Mouse (Mus musculus): ENCODE data around the gene Serpina12. TPM values are rescaled to one million over a fixed set of nuclear protein-coding genes. Genes with fewer than 3 reads are reported as not detected.

Gene Serpina12
- not detected in 2 replicates for polyA plus RNA-seq (2014; fragmentation: Nextera tagmentation; extraction: Ambion mirVana)

DNA sequence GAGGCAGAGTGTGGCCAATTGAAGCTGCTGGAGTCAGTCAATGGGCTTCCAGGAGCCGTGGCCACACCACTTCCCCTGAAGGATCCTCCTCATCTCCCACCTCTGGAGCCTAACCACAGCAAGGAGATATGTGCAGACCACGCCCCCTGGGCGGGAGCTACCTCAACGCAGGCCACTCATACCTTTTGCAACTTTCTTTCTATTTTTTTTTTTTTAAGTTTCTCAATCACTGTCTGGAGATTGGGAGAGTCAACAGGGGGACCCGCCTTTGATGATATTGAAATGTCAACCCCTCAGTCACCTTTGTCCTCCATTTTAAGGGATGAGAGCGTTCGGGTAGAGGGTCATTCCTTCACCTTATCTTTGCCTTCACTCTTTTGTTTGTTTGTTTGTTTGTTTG, at the start of gene Serpina12:
TSS of gene Serpina12 (minus strand) at position 101 of the 400 bp plus-strand sequence.
- no peak within 1 kb of the TSS for H3K9ac ChIP-seq (replicated peaks; ENCODE audit: low read length)
- no peak within 1 kb of the TSS for H3K27ac ChIP-seq (replicated peaks; ENCODE audit: low read depth, low read length)
- no peaks in the 10 kb centered on the region for H3K4me1 ChIP-seq (ENCODE audit: control insufficient read depth, insufficient read depth, low read length)
- no peaks in the 10 kb centered on the region for H3K36me3 ChIP-seq (ENCODE audit: control insufficient read depth, insufficient read depth, low read length)
- DNase-seq (no peak), ATAC-seq (ENCODE audit: low FRiP score, low TSS enrichment) (no peak)
- no peaks in the 10 kb centered on the region for H3K27me3 ChIP-seq (ENCODE audit: control insufficient read depth, insufficient read depth, low read length)
- H3K9me3 ChIP-seq (ENCODE audit: control insufficient read depth, low read length) = no peaks in the 10 kb centered on the region
- H3K4me2 ChIP-seq (ENCODE audit: low read length) = no peak within 1 kb of the TSS
- 91% methylated on average over 7 of the region's 7 CpGs for WGBS
- no peak within 1 kb of the TSS for H3K4me3 ChIP-seq (replicated peaks; ENCODE audit: low read depth, low read length)

DNA sequence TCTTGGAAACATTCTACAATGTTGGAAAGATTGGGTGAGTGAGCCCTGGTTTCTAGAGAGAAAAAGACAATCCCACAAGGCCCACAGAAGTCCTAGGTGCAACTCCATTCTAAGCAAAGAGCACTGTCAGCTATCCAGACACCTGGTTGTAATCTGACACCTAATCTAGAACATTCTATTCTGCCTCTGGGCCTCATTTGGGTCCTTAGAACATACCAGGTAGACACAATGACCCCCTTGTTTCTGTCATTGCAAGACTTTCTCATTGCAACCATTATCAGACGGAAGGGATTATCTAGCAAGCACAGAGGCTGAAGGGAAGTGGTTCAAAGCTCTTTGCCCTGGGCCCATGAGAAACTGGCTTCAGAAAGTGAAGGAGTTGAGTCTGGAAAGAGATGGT, 47.1 kb upstream of the Serpina12 start:
- ATAC-seq (ENCODE audit: low FRiP score, low TSS enrichment) (no peak), DNase-seq (no peak)
- Histone ChIP-seq H3K27me3 (ENCODE audit: control insufficient read depth, insufficient read depth, low read length) (no peaks in the 10 kb centered on the region), H3K36me3 (ENCODE audit: control insufficient read depth, insufficient read depth, low read length) (no peaks in the 10 kb centered on the region), H3K4me3 (replicated peaks; ENCODE audit: low read depth, low read length) (no peak overlapping the region), H3K27ac (replicated peaks; ENCODE audit: low read depth, low read length) (no peak overlapping the region), H3K9me3 (ENCODE audit: control insufficient read depth, low read length) (no peaks in the 10 kb centered on the region), H3K9ac (replicated peaks; ENCODE audit: low read length) (no peak overlapping the region), H3K4me1 (ENCODE audit: control insufficient read depth, insufficient read depth, low read length) (no peaks in the 10 kb centered on the region), H3K4me2 (ENCODE audit: low read length) (no peak overlapping the region)
- WGBS = 83% methylated on average over 1 of the region's 1 CpGs

DNA sequence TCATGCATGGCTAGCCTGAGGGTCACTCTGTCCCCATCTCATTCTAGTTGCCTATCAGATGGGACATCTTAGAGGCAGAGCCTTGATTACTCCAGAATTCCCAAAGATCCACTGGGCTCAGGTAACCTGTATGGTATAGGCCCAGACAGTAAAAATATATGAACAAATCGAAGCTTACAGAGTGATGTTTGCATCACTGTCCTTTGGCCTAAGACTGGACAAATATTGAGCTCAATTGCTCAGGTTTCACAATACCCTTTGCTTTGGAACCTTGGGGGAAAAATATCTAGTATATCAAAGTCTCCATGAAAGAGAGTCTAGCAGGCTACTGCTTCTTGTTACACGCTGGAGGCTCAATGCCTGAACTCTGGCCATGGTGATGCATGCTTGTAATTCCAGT, 45.9 kb upstream of the Serpina12 start:
- H3K36me3 ChIP-seq (ENCODE audit: control insufficient read depth, insufficient read depth, low read length) = no peaks in the 10 kb centered on the region
- no peak overlapping the region for H3K4me3 ChIP-seq (replicated peaks; ENCODE audit: low read depth, low read length)
- no peak overlapping the region for H3K27ac ChIP-seq (replicated peaks; ENCODE audit: low read depth, low read length)
- DNase-seq (no peak), ATAC-seq (ENCODE audit: low FRiP score, low TSS enrichment) (no peak)
- H3K9me3 ChIP-seq (ENCODE audit: control insufficient read depth, low read length) = no peaks in the 10 kb centered on the region
- no peaks in the 10 kb centered on the region for H3K27me3 ChIP-seq (ENCODE audit: control insufficient read depth, insufficient read depth, low read length)
- no peaks in the 10 kb centered on the region for H3K4me1 ChIP-seq (ENCODE audit: control insufficient read depth, insufficient read depth, low read length)
- no peak overlapping the region for H3K4me2 ChIP-seq (ENCODE audit: low read length)
- no peak overlapping the region for H3K9ac ChIP-seq (replicated peaks; ENCODE audit: low read length)
- WGBS = 80% methylated on average over 2 of the region's 2 CpGs

DNA sequence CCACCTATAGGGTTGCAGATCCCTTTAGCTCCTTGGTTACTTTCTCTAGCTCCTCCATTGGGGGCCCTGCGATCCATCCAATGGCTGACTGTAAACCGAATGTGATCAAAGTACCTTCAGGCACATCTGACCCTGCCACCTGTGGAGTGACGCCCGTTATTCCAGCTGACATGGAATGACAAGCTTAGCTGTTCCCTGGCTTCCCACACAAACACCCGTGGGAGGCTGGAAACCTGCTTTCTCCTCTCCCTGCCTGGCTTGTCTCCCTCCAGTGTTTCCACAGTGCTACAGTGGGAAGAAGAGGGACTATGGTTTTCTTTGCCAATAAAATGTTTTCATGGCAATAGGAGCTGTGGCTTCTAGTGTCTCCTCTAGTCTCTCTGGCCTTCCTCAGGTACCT, 28.0 kb upstream of the Serpina12 start:
- H3K36me3 ChIP-seq (ENCODE audit: control insufficient read depth, insufficient read depth, low read length) = no peaks in the 10 kb centered on the region
- 65% methylated on average over 5 of the region's 5 CpGs for WGBS
- no peaks in the 10 kb centered on the region for H3K27me3 ChIP-seq (ENCODE audit: control insufficient read depth, insufficient read depth, low read length)
- no peak overlapping the region for H3K9ac ChIP-seq (replicated peaks; ENCODE audit: low read length)
- ATAC-seq (ENCODE audit: low FRiP score, low TSS enrichment) (no peak), DNase-seq (no peak)
- H3K4me1 ChIP-seq (ENCODE audit: control insufficient read depth, insufficient read depth, low read length) = no peaks in the 10 kb centered on the region
- H3K9me3 ChIP-seq (ENCODE audit: control insufficient read depth, low read length) = no peaks in the 10 kb centered on the region
- no peak overlapping the region for H3K4me3 ChIP-seq (replicated peaks; ENCODE audit: low read depth, low read length)
- H3K27ac ChIP-seq (replicated peaks; ENCODE audit: low read depth, low read length) = no peak overlapping the region
- no peak overlapping the region for H3K4me2 ChIP-seq (ENCODE audit: low read length)

DNA sequence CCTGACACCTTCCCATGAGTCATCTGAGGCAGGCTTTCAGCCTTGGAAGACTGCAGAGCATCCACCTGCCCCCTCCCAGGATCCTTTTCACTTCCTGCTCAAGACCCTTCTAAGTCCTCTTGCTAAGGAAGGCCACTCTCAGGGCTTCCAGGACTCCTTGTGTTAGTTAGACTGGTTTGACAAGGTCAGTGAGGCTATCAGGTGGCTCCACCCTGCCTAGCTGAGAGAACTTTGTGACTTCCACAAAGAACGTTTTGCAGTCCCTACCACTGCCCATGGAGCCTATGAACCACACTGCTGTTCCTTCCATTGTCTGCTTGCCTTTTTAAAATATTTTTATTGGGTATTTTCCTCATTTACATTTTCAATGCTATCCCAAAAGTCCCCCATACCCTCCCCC, 27.5 kb upstream of the Serpina12 start:
- Histone ChIP-seq H3K9ac (replicated peaks; ENCODE audit: low read length) (no peak overlapping the region), H3K9me3 (ENCODE audit: control insufficient read depth, low read length) (no peaks in the 10 kb centered on the region), H3K4me3 (replicated peaks; ENCODE audit: low read depth, low read length) (no peak overlapping the region), H3K36me3 (ENCODE audit: control insufficient read depth, insufficient read depth, low read length) (no peaks in the 10 kb centered on the region), H3K4me2 (ENCODE audit: low read length) (no peak overlapping the region), H3K27ac (replicated peaks; ENCODE audit: low read depth, low read length) (no peak overlapping the region), H3K4me1 (ENCODE audit: control insufficient read depth, insufficient read depth, low read length) (no peaks in the 10 kb centered on the region), H3K27me3 (ENCODE audit: control insufficient read depth, insufficient read depth, low read length) (no peaks in the 10 kb centered on the region)
- no peak for ATAC-seq (ENCODE audit: low FRiP score, low TSS enrichment)
- no peak for DNase-seq
- WGBS = 65% methylated on average over 1 of the region's 1 CpGs

DNA sequence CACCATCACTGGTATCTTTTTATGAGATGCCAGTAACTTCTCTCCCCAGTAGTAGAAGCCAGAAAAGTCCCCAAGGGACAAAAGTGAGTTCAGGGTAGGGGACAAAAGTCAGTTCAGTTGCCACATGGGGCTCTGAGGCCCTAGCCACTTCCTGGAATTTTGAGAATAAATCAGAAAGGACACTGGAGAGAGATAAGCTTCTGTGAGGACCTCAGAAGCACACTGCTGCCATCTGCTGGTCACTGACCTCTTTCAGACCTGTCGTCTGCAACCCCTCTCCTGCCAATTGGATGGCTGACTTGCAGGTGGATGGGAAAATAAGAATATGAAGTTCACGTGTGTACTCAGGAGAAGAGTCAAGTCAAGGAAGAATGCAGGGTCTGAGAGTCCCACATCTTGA, 25.4 kb upstream of the Serpina12 start:
- H3K9me3 ChIP-seq (ENCODE audit: control insufficient read depth, low read length) = no peaks in the 10 kb centered on the region
- no peak overlapping the region for H3K4me2 ChIP-seq (ENCODE audit: low read length)
- no peak overlapping the region for H3K9ac ChIP-seq (replicated peaks; ENCODE audit: low read length)
- no peaks in the 10 kb centered on the region for H3K27me3 ChIP-seq (ENCODE audit: control insufficient read depth, insufficient read depth, low read length)
- no peak overlapping the region for H3K27ac ChIP-seq (replicated peaks; ENCODE audit: low read depth, low read length)
- ATAC-seq (ENCODE audit: low FRiP score, low TSS enrichment) = peak; percentile 53; the same call in 1 of the 2 replicates
- DNase-seq = peak; percentile 93
- 6% methylated on average over 2 of the region's 2 CpGs for WGBS
- no peak overlapping the region for H3K4me3 ChIP-seq (replicated peaks; ENCODE audit: low read depth, low read length)
- no peaks in the 10 kb centered on the region for H3K36me3 ChIP-seq (ENCODE audit: control insufficient read depth, insufficient read depth, low read length)
- H3K4me1 ChIP-seq (ENCODE audit: control insufficient read depth, insufficient read depth, low read length) = no peaks in the 10 kb centered on the region

DNA sequence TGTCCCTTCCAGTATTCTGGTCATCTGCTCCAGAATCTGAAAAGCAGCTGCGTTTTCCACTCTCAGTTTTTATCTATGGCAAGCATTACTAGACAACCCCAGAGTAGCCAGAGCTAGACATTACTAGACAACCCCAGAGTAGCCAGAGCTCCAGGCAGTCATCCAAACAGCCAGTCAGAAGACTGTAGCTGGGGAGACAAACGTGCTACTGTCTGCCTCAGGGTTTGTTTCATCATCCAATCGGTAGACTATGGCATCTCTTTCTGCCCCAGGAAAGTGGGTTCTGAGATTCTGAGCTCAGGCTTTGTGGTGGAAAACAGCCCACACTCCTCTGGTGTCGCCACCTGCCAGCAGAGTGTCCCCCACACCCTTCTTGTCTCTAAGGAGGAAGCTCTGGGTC, 23.3 kb upstream of the Serpina12 start:
- Histone ChIP-seq H3K4me1 (ENCODE audit: control insufficient read depth, insufficient read depth, low read length) (no peaks in the 10 kb centered on the region), H3K27ac (replicated peaks; ENCODE audit: low read depth, low read length) (peak overlapping the region; percentile 61), H3K9ac (replicated peaks; ENCODE audit: low read length) (peak overlapping the region; percentile 36; the same call in 1 of the 2 replicates), H3K27me3 (ENCODE audit: control insufficient read depth, insufficient read depth, low read length) (no peaks in the 10 kb centered on the region), H3K9me3 (ENCODE audit: control insufficient read depth, low read length) (no peaks in the 10 kb centered on the region), H3K4me2 (ENCODE audit: low read length) (peak overlapping the region; percentile 45), H3K36me3 (ENCODE audit: control insufficient read depth, insufficient read depth, low read length) (no peaks in the 10 kb centered on the region), H3K4me3 (replicated peaks; ENCODE audit: low read depth, low read length) (peak overlapping the region; percentile 14; the same call in 1 of the 2 replicates)
- WGBS = 29% methylated on average over 4 of the region's 4 CpGs
- DNase-seq (peak; percentile 81), ATAC-seq (ENCODE audit: low FRiP score, low TSS enrichment) (peak; percentile 53; the same call in 1 of the 2 replicates)

DNA sequence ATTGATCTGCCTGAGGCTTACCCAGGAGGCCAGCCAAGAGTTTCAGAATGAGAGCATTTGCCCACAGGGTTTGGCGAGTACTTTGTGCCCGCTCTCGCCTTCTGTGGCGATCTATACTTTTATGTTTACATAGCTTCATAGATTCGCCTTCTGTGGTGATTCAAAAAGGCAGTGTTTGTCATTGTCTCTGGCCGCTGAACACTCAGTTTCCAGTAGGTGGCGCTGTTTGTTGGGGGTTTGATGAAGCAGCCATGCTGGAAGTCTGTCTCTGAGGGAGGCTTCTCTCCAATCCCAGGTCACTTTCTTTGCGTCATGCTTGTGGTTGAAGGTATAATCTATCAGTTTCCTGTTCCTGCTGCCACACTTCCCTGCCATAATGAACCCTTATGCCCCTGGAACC, 22.0 kb upstream of the Serpina12 start:
- Histone ChIP-seq H3K27ac (replicated peaks; ENCODE audit: low read depth, low read length) (no peak overlapping the region), H3K4me1 (ENCODE audit: control insufficient read depth, insufficient read depth, low read length) (no peaks in the 10 kb centered on the region), H3K4me2 (ENCODE audit: low read length) (no peak overlapping the region), H3K9me3 (ENCODE audit: control insufficient read depth, low read length) (no peaks in the 10 kb centered on the region), H3K9ac (replicated peaks; ENCODE audit: low read length) (no peak overlapping the region), H3K4me3 (replicated peaks; ENCODE audit: low read depth, low read length) (no peak overlapping the region), H3K27me3 (ENCODE audit: control insufficient read depth, insufficient read depth, low read length) (no peaks in the 10 kb centered on the region), H3K36me3 (ENCODE audit: control insufficient read depth, insufficient read depth, low read length) (no peaks in the 10 kb centered on the region)
- 19% methylated on average over 8 of the region's 8 CpGs for WGBS
- peak; percentile 82 for DNase-seq
- ATAC-seq (ENCODE audit: low FRiP score, low TSS enrichment) = no peak

DNA sequence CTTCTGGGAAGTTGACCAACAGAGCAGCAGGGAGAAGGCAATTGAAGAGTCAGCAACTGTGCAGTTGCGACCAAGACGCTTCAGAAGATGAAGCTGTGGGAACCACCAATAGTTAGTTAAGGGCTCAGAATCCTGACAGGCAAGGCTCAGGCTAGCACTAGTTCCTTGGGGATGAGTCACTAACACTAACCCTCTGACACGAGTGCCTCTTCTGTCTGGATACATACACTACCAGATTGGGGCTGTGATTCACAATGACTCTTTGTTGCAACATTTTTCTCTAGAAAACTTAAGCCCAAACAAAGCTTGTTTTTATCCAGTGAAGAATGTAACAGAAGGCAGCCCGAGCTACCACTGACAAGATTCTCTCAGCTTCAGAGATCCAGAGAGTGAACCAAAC, 20.8 kb upstream of the Serpina12 start:
- H3K27ac ChIP-seq (replicated peaks; ENCODE audit: low read depth, low read length) = no peak overlapping the region
- no peak overlapping the region for H3K4me3 ChIP-seq (replicated peaks; ENCODE audit: low read depth, low read length)
- H3K4me2 ChIP-seq (ENCODE audit: low read length) = no peak overlapping the region
- H3K9ac ChIP-seq (replicated peaks; ENCODE audit: low read length) = no peak overlapping the region
- H3K36me3 ChIP-seq (ENCODE audit: control insufficient read depth, insufficient read depth, low read length) = no peaks in the 10 kb centered on the region
- no peak for DNase-seq
- no peaks in the 10 kb centered on the region for H3K27me3 ChIP-seq (ENCODE audit: control insufficient read depth, insufficient read depth, low read length)
- no peaks in the 10 kb centered on the region for H3K9me3 ChIP-seq (ENCODE audit: control insufficient read depth, low read length)
- 82% methylated on average over 4 of the region's 4 CpGs for WGBS
- ATAC-seq (ENCODE audit: low FRiP score, low TSS enrichment) = no peak
- H3K4me1 ChIP-seq (ENCODE audit: control insufficient read depth, insufficient read depth, low read length) = no peaks in the 10 kb centered on the region

Measured in midbrain, embryonic 14.5 days (tissue).